Mouse (Mus musculus): ENCODE data around the gene A930018P22Rik. TPM values are rescaled to one million over a fixed set of nuclear protein-coding genes. Genes with fewer than 3 reads are reported as not detected.

A930018P22Rik gene
- polyA plus RNA-seq, 1 experiment from 2014 or later = not detected

Other genes with a start within 250 kb of the A930018P22Rik start
- 21.9 and 23.7 TPM in 2 replicates for gene Lmo2, start 164.8 kb upstream of the A930018P22Rik start, polyA plus RNA-seq (2014; fragmentation: Nextera tagmentation; extraction: Ambion mirVana)
- gene Fbxo3, start 95.0 kb upstream of the A930018P22Rik start, polyA plus RNA-seq (2014; fragmentation: Nextera tagmentation; extraction: Ambion mirVana) = 43.5 and 44.9 TPM in 2 replicates
- 1.9 and 2.0 TPM in 2 replicates for gene 4931422A03Rik, start 94.4 kb upstream of the A930018P22Rik start, polyA plus RNA-seq (2014; fragmentation: Nextera tagmentation; extraction: Ambion mirVana)
- gene Gm10912, start 56.9 kb upstream of the A930018P22Rik start, polyA plus RNA-seq (2014; fragmentation: Nextera tagmentation; extraction: Ambion mirVana) = 0.12 TPM in 1 of 2 replicates, not detected in the other
- not detected in 2 replicates for gene Gm10799, start 54.2 kb upstream of the A930018P22Rik start, polyA plus RNA-seq (2014; fragmentation: Nextera tagmentation; extraction: Ambion mirVana)
- 3.0 and 6.4 TPM in 2 replicates for gene Cd59b, start 52.9 kb upstream of the A930018P22Rik start, polyA plus RNA-seq (2014; fragmentation: Nextera tagmentation; extraction: Ambion mirVana)
- gene Cd59a, start 27.0 kb upstream of the A930018P22Rik start, polyA plus RNA-seq (2014; fragmentation: Nextera tagmentation; extraction: Ambion mirVana) = 69.0 and 69.7 TPM in 2 replicates